Mouse (Mus musculus): ENCODE results near the gene Zfp873.
"Not testable (repeated sequence)": the region's sequence is repeated elsewhere in the genome, so short reads cannot be mapped to it uniquely, and the experiment has no call there.

Zfp873 gene

GRCm38 (mm10) chr10:82047597-82048459 lies at the start of gene Zfp873:
TSS of gene Zfp873 (plus strand) at chr10:82048123.
- peak; percentile 99 for ATAC-seq (ENCODE audit: insufficient number of reproducible peaks, low FRiP score, low TSS enrichment)

GRCm38 (mm10) chr10:82003209-82003608 lies 44.7 kb upstream of the Zfp873 start:
- ATAC-seq (ENCODE audit: insufficient number of reproducible peaks, low FRiP score, low TSS enrichment): not testable (repeated sequence)

- not testable (repeated sequence) for ATAC-seq (ENCODE audit: insufficient number of reproducible peaks, low FRiP score, low TSS enrichment)
These were observed 43.1 kb upstream of the Zfp873 start for GRCm38 (mm10) chr10:82004822-82005221.

- no peak for ATAC-seq (ENCODE audit: insufficient number of reproducible peaks, low FRiP score, low TSS enrichment)
These were observed 5.7 kb upstream of the Zfp873 start for GRCm38 (mm10) chr10:82042191-82042590.

GRCm38 (mm10) chr10:82046603-82047002 lies 1.3 kb upstream of the Zfp873 start:
- no peak for ATAC-seq (ENCODE audit: insufficient number of reproducible peaks, low FRiP score, low TSS enrichment)

- ATAC-seq (ENCODE audit: insufficient number of reproducible peaks, low FRiP score, low TSS enrichment): not testable (repeated sequence)
These were observed 509 bp downstream of the Zfp873 start for GRCm38 (mm10) chr10:82048460-82048804.

- ATAC-seq (ENCODE audit: insufficient number of reproducible peaks, low FRiP score, low TSS enrichment): peak; percentile 99
These were observed 35.1 kb downstream of the Zfp873 start, which contains the start of gene BC024063 for GRCm38 (mm10) chr10:82082728-82083621. TSS of gene BC024063 (plus strand) at chr10:82083353.

GRCm38 (mm10) chr10:82083622-82083971 lies 35.7 kb downstream of the Zfp873 start:
- not testable (repeated sequence) for ATAC-seq (ENCODE audit: insufficient number of reproducible peaks, low FRiP score, low TSS enrichment)

All from cerebellum, adult (tissue).